Mouse (Mus musculus): ENCODE results near the gene Pgc.

Pgc gene

DNA sequence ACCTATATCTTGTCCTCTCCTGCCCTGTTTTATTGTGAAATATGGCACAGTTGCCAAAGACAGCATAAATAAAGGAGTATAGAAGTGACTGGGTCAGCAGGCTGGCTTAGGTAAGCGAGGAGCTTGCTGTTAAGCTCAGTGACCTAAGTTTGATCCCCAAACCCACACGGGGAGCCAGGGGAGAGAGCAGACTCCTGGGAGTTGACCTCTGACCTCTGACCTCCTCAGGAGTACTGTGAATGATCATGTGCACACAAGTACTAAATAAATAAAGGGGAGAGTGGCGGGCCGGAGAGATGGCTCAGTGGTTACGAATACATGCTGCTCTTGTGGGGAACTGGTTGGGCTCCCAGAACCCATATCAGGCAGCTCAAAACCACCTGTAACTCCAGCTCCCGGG is 23.5 kb downstream of the Pgc start:
- DNase-seq (ENCODE audit: low spot score in 2 of 2) = no peak

DNA sequence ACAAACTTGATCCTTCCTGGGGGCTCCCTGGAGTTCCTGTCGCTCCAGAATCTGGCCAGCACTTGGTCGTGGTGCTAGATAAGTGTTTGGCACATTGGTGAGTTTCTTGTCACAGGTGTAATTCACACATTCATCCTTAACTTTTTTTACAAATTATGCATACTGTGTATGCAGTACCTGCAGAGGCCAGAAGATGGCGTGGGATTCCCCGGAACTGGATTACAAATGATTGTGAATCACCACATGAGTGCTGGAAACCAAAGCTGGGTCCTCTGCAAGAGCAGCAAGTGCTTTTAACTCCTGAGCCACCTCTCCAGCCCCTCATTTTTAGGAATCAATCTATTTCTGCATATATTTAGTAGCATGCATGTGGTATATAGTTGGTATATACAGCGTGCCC is 25.2 kb downstream of the Pgc start:
- no peak for DNase-seq (ENCODE audit: low spot score in 2 of 2)

DNA sequence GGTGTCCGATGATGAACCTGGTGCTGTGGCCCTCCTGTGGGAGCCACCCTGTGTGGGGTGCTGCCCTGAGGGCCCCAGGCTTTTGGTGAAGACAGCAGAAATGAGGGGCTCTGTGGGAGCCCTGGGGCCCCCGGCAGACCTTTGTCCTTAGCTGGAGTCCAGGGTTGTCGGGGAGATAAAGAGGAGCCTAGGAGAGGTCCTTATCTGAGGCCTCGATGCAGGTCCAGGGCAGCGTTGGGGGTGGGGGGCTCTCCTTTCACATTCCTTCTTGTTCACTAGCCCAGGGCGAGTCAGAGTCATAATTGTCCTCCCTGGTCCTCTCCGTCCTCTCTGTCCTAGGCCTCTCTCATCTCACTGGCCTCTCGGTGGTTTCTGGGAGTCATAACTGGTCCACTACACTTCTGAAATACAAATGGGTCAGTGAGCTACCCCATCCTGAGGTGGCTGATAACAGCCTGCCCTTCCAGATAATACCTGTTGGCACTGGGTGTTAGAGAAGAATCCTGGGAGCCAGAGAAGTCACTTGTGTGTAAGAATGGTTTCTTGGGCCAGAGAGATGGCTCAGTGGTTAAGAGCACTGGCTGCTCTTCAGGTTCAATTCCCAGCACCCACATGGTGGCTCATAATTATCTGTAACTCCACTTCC is 26.6 kb downstream of the Pgc start:
- DNase-seq (ENCODE audit: low spot score in 2 of 2) = no peak

DNA sequence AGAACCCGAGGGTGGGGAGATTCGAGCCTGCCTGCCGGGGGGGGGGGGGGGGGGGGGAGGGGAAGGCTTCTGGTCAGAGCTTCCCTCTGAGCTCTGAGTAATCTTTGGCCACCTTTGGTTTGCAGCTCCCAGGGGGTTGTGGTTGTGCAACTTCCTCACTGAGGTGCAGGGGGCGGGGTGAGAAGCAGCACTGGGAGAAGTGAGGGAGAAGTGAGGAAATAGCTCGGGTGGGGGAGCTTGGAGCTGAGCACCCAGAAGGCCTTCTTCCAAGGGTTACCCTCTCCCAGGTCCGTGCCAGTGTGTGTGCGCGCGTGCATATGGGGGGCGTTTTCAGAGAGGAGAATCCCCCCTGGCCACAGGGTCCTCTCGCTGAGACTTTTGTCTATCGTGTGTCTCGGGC is 27.6 kb downstream of the Pgc start:
- DNase-seq (ENCODE audit: low spot score in 2 of 2) = peak in 1 of 2 experiments; percentile 56

DNA sequence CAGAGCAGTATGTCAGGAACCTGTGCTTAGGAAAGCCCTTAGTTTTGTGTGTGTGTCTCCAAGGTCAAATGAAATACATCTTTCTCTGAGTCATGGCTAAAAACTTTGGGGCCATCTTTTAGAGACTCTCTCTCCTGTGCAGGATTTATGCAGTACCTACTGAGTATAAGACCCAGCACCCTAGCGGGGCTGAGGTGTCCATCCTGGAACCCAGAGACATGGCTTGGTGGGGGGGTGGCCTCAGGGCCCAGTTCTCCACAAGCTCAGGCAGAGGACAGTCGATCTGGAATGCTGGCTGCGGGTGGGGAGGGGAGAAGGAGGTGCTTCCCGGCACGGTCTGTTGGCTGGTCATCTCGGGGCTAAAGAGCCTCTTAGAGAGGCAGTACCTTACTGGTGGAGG is 29.7 kb downstream of the Pgc start:
- no peak for DNase-seq (ENCODE audit: low spot score in 2 of 2)

DNA sequence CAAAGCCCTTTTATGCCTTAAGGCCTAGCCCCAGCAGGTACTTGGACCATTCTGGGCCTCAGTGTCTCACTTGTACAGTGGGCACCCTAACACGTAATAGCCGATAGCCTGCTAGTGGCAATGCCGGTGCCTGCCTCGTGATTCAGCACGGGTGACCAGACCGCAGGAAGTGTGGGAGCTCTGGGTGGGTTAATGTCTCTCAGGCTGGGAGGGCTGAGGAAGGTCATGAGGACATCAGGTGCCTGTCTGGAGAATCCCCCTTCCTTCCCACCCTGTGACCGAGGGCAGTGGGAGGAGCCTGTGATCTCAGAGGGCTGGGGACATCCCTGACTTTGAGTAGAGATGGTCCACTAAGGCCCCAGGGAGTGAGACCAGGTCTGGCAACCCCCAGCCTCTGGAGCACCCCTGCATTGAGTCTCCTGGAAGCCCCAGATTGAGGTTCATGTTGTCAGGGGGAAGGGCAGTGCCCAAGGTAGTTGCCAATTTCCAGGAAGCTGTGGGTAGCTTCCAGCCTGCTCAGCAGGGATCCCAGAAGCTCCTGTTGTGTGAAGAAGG is 30.5 kb downstream of the Pgc start:
- DNase-seq (ENCODE audit: low spot score in 2 of 2) = no peak

DNA sequence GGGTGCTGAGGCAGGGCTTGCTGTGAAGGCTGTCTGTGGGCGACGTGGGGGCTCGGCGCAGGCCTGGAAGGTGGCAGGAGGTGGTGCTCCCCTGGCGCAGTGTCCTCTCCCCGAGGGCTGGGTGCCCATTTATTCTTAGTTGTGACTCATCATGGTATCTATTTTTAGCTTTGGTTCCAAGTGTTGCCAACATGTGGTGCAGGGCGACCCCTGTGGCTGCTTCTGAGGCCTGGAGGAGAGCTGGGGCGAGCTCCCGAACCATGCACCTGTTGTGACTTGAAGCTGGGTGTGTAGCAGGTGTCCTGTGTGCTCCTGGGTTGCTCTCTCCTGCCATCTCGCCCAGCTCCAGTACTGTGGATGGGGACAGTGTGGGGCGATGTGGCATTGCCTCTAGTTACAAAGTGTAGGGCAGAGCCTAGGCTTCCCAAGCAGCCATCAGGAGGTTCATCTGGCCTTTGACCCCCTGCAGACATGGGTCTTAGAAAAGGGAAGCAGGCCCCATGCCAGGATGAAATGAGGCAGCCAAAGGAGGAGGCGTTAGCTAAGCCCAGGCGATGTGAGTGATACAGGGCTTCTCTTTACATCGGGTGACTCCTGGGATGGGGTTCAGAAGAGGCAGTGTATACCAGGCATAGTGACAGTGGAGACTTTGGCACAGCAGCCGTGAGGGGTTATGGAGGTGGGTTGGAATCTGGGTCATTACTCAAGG is 33.2 kb downstream of the Pgc start:
- DNase-seq (ENCODE audit: low spot score in 2 of 2) = peak in 1 of 2 experiments; percentile 31

DNA sequence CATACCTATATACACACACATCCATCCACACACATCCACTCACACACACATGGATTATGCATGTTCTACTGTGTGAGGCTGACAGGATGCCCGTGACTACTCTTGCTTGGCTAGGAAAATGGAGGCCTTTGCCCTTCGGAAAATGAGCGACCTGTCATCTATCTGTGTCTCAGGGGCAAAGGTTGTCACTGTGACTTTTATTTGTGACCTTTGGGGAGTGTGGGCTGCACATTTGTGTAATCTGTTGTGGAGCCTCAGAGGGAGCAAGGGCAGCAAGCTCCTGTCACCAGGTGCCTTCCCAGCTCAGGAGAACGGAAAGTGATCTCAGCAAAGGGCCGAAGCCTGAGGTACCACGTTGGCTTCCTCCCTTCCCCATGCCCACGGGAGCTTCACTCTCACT is 35.4 kb downstream of the Pgc start:
- no peak for DNase-seq (ENCODE audit: low spot score in 2 of 2)

DNA sequence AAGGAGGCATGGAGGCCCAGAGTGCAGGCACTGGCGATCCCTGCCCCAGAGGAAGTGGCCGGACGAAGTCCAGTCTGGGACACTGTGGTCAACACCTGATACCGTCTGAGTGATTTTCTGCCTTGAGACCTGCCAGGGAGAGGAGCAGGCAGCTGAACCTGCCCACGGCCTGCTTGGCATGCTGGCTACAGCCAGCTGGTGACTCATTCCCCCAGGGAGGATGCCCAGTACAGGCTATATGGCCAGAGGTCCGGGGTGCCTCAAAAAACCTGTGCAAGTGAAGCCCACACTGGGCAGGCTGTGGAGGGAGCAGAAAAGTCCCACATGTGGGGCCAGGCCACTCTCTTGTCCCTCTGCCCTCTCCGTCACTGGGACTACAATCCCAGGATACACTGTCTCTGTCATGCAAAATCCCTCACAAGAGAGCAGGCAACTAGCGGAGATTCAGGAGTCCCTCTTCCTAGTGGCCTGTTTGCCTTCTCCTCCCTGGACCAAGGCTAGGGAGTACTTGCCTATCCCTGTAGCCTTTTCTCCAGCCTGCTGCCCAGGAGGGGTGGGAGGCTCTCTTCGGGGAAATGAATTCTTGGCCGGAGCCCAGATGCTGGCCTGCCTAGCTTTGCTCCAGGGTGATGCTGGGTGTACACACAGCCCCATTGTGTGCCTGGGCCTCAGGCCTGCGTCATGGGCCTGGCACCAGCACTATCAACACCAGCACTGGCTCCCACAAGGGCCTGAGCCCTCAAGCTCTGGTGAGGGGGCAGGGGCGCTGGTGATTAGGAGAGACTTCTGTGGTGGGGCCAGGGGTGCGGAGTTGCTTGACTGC is 36.1 kb downstream of the Pgc start:
- DNase-seq (ENCODE audit: low spot score in 2 of 2) = peak in 1 of 2 experiments; percentile 45

DNA sequence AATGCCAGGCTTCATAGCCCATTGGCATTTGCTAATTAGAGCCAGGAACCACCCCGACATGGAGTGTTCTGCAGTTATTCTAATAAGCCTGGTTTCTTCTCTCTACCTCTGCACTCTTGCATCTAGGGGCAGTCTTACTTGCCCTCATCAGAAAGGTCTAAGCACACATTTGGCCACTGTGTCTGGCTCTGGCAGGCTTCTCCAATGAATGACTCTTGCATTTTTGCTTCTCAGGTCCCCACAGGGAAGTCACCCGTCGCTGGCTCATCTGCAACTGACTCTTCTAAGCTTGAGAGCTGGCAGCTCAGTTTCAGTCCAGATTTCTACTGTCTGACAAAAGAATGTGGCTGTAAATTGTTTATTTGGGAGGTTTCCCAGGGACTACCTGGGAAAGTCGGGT is 39.3 kb downstream of the Pgc start:
- no peak for DNase-seq (ENCODE audit: low spot score in 2 of 2)

DNA sequence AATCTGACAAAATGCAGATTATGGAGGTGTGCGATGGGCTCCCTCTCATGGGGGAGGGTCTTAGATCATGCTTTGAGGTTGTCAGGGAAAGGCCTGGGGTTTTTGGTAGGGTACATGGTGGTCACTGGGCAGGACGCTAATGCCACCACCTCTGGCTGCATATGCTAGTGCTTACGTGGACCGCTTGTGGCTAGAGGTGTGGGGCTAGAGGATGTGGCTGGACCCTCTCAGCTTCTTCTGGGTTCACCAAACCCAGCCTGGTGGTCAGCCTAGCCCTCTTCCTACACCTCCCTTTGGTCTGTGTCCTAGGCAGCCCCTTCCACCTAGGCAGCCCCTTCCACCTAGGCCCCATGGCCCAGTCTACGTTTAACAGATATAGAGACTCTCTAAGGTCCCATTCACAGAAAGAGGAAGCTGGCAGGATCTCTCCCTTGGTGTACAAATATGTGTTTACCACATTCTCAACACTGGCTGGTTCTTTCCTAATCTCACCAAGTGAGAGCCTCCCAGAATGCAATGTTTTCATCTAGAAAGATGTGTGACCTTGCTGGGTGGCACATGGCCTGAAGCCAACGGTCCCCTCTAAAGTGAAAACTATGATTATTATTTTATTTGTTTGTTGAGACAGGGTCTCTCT is 39.9 kb downstream of the Pgc start:
- no peak for DNase-seq (ENCODE audit: low spot score in 2 of 2)

DNA sequence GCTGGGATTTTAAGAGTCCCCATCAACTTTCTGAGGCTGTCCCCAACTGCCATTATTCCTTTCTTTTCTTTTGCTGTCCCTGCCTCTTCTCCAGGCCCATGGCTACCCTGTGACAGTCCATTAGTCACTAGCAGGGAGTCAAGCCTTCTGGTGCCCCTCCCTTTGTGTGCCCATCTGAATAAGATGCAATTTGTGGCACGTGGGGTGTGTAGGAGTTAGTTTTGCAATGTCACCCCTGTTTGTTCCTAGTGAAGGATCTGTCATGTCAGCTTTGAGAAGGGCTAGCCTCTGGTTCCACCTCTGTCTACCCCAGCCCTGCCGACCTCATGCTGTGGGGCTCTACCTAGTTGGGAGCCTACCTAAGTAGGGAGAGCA is 40.4 kb downstream of the Pgc start:
- DNase-seq (ENCODE audit: low spot score in 2 of 2) = no peak

DNA sequence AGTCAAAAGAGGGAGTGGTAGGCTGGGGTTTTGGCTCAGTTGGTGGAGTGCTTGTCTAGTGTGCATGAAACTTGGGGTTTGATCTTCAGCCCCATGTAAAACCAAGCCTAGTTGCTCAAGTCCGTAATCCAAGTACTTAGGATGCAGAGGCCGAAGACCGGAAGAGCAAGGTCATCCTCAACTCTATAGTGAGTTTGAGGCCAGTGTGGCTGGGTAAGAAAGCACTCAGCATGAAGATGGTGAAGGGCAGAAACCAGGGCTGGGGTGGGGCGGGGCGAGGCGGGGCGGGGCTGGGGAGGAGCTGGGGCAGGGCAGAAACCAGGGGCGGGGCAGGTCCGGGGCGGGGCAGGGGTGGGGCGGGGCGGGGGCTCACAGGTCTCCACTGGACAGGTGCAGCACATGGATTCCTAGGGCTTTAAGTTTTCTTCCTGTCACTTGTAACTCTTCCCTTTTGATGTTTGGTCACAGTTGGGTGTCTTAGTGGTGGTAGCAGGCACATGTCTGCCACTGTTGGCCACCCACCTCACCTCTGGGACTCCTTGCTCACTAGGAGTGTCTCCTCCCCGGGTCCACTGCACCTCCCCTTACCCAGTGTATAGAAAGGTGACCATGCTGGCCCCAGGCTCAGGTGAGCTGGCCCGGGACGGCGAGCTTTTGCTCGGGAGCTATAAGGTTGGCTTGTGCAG is 41.0 kb downstream of the Pgc start:
- no peak for DNase-seq (ENCODE audit: low spot score in 2 of 2)

DNA sequence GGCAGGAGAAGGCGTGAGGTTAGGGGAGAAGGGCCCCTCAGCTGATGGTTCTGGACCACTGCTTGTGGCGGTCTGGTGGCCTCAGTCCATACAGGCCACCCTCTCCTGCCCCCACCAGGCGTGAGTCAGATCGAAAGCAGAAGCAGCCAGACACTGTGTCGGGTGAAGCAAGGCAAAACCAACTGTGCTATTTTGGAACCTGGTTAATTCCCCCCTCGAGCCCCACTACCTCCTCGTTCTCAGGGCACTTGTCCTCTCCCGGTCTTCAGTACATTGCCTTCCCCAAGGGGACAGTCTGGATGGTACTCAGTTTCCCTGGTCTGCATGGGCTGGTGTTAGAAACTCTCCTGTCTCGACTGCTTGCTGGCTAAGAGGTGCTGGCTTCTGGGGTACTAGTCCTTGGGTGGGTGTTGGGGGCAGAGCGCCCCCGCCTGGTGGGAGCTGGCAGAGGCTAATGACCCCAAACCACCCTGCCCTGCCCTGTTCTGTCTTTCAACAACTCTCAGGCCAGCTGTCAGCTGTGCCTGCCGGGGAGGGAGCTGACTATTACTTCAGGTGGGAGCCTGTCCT is 42.1 kb downstream of the Pgc start:
- DNase-seq (ENCODE audit: low spot score in 2 of 2) = no peak

DNA sequence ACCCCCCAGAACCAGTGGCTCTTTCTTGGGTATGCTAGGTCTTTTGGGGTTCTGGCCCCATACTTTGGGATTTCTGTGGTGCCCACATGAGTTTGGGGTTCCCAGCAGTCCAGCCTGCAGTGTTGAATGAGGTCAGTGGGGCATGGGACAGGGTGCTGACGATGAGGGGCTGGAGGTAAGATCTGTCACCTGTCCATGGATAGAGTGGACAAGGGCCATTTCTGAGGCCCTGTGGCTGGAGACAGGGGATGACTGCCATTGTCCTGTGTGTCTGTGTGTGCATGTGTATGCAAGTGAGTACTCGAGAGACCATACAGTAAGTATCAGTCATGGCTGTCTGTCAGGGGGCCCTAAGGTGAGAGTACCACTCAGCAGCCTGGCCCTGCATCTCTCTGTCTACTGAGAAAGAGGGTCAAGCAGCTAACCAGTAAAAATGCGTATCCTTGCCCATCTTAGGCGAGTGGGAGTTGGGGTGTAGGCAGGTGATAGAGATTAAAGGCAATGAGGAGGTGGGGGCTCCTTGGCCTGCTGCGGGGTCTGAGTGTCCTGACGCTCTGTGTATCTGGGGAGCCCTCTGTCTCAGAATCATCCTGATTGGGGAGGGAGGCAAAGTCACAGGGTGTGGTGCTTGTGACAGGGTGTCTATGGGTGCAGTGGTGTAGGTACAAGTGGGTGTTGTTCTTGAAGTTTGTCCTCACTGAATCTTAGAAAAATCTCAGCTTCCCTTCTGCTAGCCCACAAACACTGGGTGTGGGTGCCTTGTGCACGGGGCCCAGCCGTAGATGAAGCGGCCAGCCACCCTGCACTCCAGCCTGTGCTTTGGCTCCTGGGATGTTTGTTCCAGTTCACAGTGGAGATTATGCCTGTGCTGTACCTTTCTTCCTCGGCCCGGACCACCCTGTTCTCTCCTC is 43.0 kb downstream of the Pgc start:
- no peak for DNase-seq (ENCODE audit: low spot score in 2 of 2)

DNA sequence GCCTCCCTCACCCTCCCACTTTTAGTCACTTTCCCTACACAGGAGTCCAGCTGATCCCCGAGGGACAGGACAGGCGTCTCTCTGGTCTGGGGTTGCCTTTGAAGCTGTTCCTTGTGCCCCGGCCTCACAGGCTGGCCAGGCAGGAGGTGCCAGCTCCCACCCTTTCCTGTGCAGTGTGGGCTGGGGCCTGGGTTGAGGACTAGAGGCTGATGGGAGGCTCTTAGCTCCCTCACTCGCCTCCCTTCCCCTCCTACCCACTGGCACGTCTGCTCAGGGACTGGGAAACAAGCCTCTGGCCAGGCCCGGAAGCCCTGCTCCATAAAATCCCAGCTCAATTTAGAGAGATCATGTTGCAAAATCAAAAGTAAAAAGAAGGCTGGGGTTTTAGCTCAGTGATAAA is 47.0 kb downstream of the Pgc start:
- no peak for DNase-seq (ENCODE audit: low spot score in 2 of 2)

DNA sequence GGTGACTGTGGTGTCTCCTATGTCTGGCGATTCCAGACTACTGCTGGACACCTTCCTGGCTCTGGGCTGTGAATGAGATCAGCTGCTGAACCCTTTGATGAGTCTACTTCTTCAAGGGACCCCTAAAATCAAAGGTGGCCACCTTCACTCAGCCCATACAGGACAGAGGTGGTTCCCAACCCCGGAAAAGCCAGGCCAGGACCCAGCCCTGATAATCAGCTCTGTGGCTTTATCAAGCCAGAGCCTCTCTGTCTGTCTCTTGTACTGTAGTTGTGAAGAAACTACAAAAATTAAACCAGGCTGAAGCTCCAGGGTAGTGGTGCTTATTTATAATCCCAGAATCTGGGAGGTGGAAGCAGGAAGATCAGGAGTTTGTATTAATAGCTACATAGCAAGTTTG is 50.5 kb downstream of the Pgc start:
- no peak for DNase-seq (ENCODE audit: low spot score in 2 of 2)

DNA sequence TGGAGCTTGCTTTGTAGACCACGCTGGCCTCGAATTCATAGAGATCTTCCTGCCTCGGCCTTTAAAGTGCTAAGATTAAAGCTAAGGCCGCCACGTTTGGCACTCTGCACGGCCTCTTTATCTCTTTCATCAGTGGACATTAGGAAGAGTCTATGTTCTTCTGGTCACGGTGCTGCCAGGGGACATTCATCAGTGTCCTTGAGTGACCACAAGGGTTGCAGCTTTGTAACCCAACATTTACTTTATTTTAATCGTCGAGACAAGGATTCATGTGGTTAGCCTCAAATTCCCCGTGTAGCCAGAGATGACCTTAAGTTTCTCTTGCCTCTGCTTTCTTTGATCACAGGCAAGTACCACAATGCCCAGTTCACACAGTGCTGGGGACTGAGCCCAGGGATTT is 53.8 kb downstream of the Pgc start:
- no peak for DNase-seq (ENCODE audit: low spot score in 2 of 2)

DNA sequence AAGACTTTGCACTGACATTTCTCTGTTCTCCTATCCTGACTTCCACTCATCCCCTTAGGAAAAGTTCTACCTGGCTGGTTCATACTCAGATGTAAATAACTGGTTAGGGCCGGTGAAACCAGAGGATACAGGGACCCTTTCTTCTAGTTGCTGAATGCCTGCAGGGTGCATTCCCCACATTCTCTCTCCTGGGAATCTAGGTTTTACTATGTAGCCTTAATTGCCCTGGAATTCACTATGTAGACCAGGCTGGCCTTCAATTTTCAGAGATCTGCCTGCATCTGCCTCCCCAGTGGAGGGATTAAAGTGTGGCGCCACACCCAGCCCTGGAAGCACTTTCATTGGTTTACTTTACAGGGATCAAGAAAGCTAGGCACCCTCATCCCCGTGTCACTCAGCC is 55.8 kb downstream of the Pgc start:
- no peak for DNase-seq (ENCODE audit: low spot score in 2 of 2)
